Mouse (Mus musculus) mouse embryonic stem cell (cell line): ENCODE measurements around the gene Tmem52.
"Not testable (repeated sequence)": the region's sequence is repeated elsewhere in the genome, so short reads cannot be mapped to it uniquely, and the experiment has no call there.

ENCODE experiments used
- in situ Hi-C, 2 experiments: fragments of 300-500 bp; cut with MboI; formaldehyde crosslinking; loops; 1 replicate in 1 of 2; 3 replicates in 1 of 2; pipeline ENCODE4 v1.14.3; 2019 to 2020; ENCODE audit warnings: low sequenced_read_pairs in 2 of 2, low pct_unique_long_range_greater_than_20kb in 1 of 2, mixed read lengths in 1 of 2; ENCODE audit not compliant: unreplicated experiment in 1 of 2

Tmem52 gene

GRCm38 (mm10) chr4:155468952-155469351 lies at the start of gene Tmem52:
TSS of gene Tmem52 (plus strand) at chr4:155469114.
- in situ Hi-C loops = no loop called here

GRCm38 (mm10) chr4:155420137-155420536 lies 48.8 kb upstream of the Tmem52 start:
- in situ Hi-C loops = no loop called here

GRCm38 (mm10) chr4:155421412-155422370 lies 47.2 kb upstream of the Tmem52 start:
- in situ Hi-C loops = not testable (repeated sequence)

GRCm38 (mm10) chr4:155423988-155424387 lies 44.9 kb upstream of the Tmem52 start:
- in situ Hi-C loops = no loop called here

GRCm38 (mm10) chr4:155426272-155426671 lies 42.6 kb upstream of the Tmem52 start:
- in situ Hi-C loops = no loop called here

GRCm38 (mm10) chr4:155428442-155428841 lies 40.5 kb upstream of the Tmem52 start:
- in situ Hi-C loops = no loop called here

- in situ Hi-C loops = no loop called here
Observed at GRCm38 (mm10) chr4:155429202-155429601, 39.7 kb upstream of the Tmem52 start.

- in situ Hi-C loops = no loop called here
Observed at GRCm38 (mm10) chr4:155432358-155432757, 36.6 kb upstream of the Tmem52 start.

GRCm38 (mm10) chr4:155433993-155434392 lies 34.9 kb upstream of the Tmem52 start:
- in situ Hi-C loops = no loop called here

- in situ Hi-C loops = no loop called here
Observed at GRCm38 (mm10) chr4:155442808-155443207, 26.1 kb upstream of the Tmem52 start.

- in situ Hi-C loops = no loop called here
Observed at GRCm38 (mm10) chr4:155451597-155451996, 17.3 kb upstream of the Tmem52 start.

GRCm38 (mm10) chr4:155458575-155458974 lies 10.3 kb upstream of the Tmem52 start:
- in situ Hi-C loops = no loop called here

GRCm38 (mm10) chr4:155463050-155463449 lies 5.9 kb upstream of the Tmem52 start:
- in situ Hi-C loops = no loop called here

GRCm38 (mm10) chr4:155463611-155464010 lies 5.3 kb upstream of the Tmem52 start:
- in situ Hi-C loops = no loop called here

- in situ Hi-C loops = no loop called here
Observed at GRCm38 (mm10) chr4:155464061-155464460, 4.9 kb upstream of the Tmem52 start.

- in situ Hi-C loops = no loop called here
Observed at GRCm38 (mm10) chr4:155465607-155466006, 3.3 kb upstream of the Tmem52 start.

GRCm38 (mm10) chr4:155466080-155466479 lies 2.8 kb upstream of the Tmem52 start:
- in situ Hi-C loops = no loop called here

- in situ Hi-C loops = no loop called here
Observed at GRCm38 (mm10) chr4:155467237-155468010, 1.5 kb upstream of the Tmem52 start.

- in situ Hi-C loops = no loop called here
Observed at GRCm38 (mm10) chr4:155469590-155470262, 812 bp downstream of the Tmem52 start.
